Mouse (Mus musculus): ENCODE measurements around the gene Kcnj10.
A peak's percentile ranks its signal among the peaks of the same experiment; 100 is the strongest.

The Kcnj10 gene

GRCm38 (mm10) chr1:172312768-172313561 lies 28.0 kb upstream of the Kcnj10 start:
- peak in 1 of 2 experiments; percentile 70 for DNase-seq

GRCm38 (mm10) chr1:172313613-172314411 lies 27.2 kb upstream of the Kcnj10 start:
- DNase-seq = peak in 1 of 2 experiments; percentile 33

GRCm38 (mm10) chr1:172314911-172315310 lies 26.1 kb upstream of the Kcnj10 start:
- no peak for DNase-seq

- peak in 1 of 2 experiments; percentile 47 for DNase-seq
These were observed 23.6 kb upstream of the Kcnj10 start for GRCm38 (mm10) chr1:172317431-172317830.

GRCm38 (mm10) chr1:172317946-172318345 lies 23.1 kb upstream of the Kcnj10 start:
- peak; percentile 66 to 70 for DNase-seq

- DNase-seq = peak; percentile 57 to 59
These were observed 22.5 kb upstream of the Kcnj10 start for GRCm38 (mm10) chr1:172318424-172319035.

GRCm38 (mm10) chr1:172319346-172319745 lies 21.7 kb upstream of the Kcnj10 start:
- peak in 1 of 2 experiments; percentile 52 for DNase-seq

- DNase-seq = peak in 1 of 2 experiments; percentile 52
These were observed 21.0 kb upstream of the Kcnj10 start for GRCm38 (mm10) chr1:172319921-172320411.

GRCm38 (mm10) chr1:172322725-172323124 lies 18.3 kb upstream of the Kcnj10 start:
- DNase-seq = no peak

- peak in 1 of 2 experiments; percentile 5 for DNase-seq
These were observed 17.7 kb upstream of the Kcnj10 start for GRCm38 (mm10) chr1:172323298-172323697.

GRCm38 (mm10) chr1:172323801-172324359 lies 17.1 kb upstream of the Kcnj10 start:
- peak in 1 of 2 experiments; percentile 18 for DNase-seq

GRCm38 (mm10) chr1:172324725-172325124 lies 16.3 kb upstream of the Kcnj10 start:
- peak; percentile 88 to 92 for DNase-seq

GRCm38 (mm10) chr1:172325680-172326535 lies 15.1 kb upstream of the Kcnj10 start:
- peak; percentile 92 to 94 for DNase-seq

- DNase-seq = peak in 1 of 2 experiments; percentile 46
These were observed 14.3 kb upstream of the Kcnj10 start for GRCm38 (mm10) chr1:172326684-172327083.

- DNase-seq = peak; percentile 37 to 46
These were observed 13.6 kb upstream of the Kcnj10 start for GRCm38 (mm10) chr1:172327206-172328001.

- peak; percentile 45 to 62 for DNase-seq
These were observed 13.0 kb upstream of the Kcnj10 start for GRCm38 (mm10) chr1:172328041-172328440.

- peak; percentile 50 to 65 for DNase-seq
These were observed 12.5 kb upstream of the Kcnj10 start for GRCm38 (mm10) chr1:172328461-172328860.

- DNase-seq = peak; percentile 87 to 91
These were observed 11.9 kb upstream of the Kcnj10 start, which contains the start of gene Kcnj9 for GRCm38 (mm10) chr1:172329131-172329530. Gene Kcnj9 (minus strand): TSS chr1:172329318.

GRCm38 (mm10) chr1:172329616-172330015 lies 11.4 kb upstream of the Kcnj10 start:
- DNase-seq = no peak

GRCm38 (mm10) chr1:172331422-172331947 lies 9.5 kb upstream of the Kcnj10 start:
- peak in 1 of 2 experiments; percentile 55 for DNase-seq

All from cerebellum, postnatal 25 days (tissue).